Mouse (Mus musculus) limb, embryonic 13.5 days (tissue): Measurements from ENCODE around the gene Mrpl9. TPM values are rescaled to one million over a fixed set of nuclear protein-coding genes. Genes with fewer than 3 reads are reported as not detected.

Experiments
- ATAC-seq: fragments of 200-750 bp; cut with Nextera tagmentation; 2 replicates; pipeline ENCODE4 v1.8.0; 2017; ENCODE audit warnings: low read depth, moderate number of reproducible peaks, moderate TSS enrichment; ENCODE audit not compliant: low FRiP score
- H3K27ac ChIP-seq: fragments of 300-500 bp; sonication (generic); 2 replicates; pipeline ENCODE4 v1.5.1; 2015; ENCODE audit warnings: inconsistent platforms, mild to moderate bottlenecking, moderate library complexity
- H3K27me3 ChIP-seq: fragments of 300-500 bp; sonication (generic); 2 replicates; pipeline ENCODE4 v1.6.1; 2015; ENCODE audit warnings: mild to moderate bottlenecking, inconsistent platforms
- H3K36me3 ChIP-seq: fragments of 300-500 bp; sonication (generic); 2 replicates; pipeline ENCODE4 v1.6.1; 2015; ENCODE audit warnings: inconsistent platforms, mild to moderate bottlenecking, moderate library complexity
- H3K4me1 ChIP-seq: fragments of 300-500 bp; sonication (generic); 2 replicates; pipeline ENCODE4 v1.6.1; 2015; ENCODE audit warnings: inconsistent platforms
- H3K4me2 ChIP-seq: fragments of 300-500 bp; sonication (generic); replicated peaks from 2 replicates; pipeline ENCODE4 v1.6.1; 2015; ENCODE audit warnings: inconsistent platforms, mild to moderate bottlenecking, moderate library complexity
- H3K4me3 ChIP-seq: fragments of 300-500 bp; sonication (generic); 2 replicates; pipeline ENCODE4 v1.5.1; 2015; ENCODE audit warnings: moderate library complexity, mild to moderate bottlenecking, inconsistent platforms
- H3K9ac ChIP-seq: fragments of 300-500 bp; sonication (generic); 2 replicates; pipeline ENCODE4 v1.6.1; 2015; ENCODE audit warnings: mild to moderate bottlenecking, inconsistent platforms
- H3K9me3 ChIP-seq: fragments of 300-500 bp; sonication (generic); 2 replicates; pipeline ENCODE4 v1.6.1; 2016; ENCODE audit warnings: inconsistent platforms
- WGBS: fragments of 180-500 bp; shearing (Covaris S2); methylation state at CpG from one replicate; pipeline ENCODE4 v1.1.7; 2015; 5-methylcytosine and 5-hydroxymethylcytosine counted together
- polyA plus RNA-seq: library from polyadenylated mRNA; unstranded; fragments of >200 nt; fragmentation: Nextera tagmentation; extraction: Ambion mirVana; gene quantifications from 2 replicates; pipeline ENCODE4 v1.2.1, GENCODE M21; 2015

Mrpl9 gene
- polyA plus RNA-seq, 1 experiment from 2014 or later, result 67.0 TPM

DNA sequence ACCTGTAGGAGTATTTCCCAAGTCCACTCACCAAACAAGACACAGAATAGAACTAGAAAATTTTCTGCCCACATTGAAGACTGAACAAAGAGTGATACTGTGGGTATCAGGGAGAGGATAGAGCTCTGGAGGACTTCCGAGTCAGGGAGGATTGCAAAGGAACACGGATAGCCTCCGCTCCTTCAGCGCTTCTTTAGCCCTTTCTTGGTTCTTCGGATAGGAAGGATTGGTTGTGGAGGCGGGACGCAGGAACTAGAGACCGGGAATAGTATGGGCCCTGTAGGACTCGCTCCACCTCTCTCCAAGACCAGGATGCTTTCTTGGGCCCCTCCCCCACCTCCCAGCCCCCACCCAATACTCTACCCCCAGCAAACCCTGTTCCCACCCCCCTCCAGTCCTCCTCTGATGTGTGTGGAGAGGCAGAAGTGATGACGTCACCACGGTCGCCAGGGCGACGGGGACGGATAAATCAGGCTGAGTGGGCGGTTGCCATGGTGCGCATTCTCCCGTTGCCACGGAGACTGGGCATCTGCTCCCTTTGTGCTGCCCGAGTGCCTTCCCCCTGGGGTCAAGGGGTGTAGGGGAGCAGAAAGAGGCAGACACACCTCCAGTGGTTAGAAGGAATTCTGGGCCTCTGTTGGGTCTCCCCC lies 40.8 kb downstream of the Mrpl9 start:
- no peak for ATAC-seq
- Histone ChIP-seq H3K9ac (no peak overlapping the region), H3K27me3 (peaks cover 30% of the 10 kb centered on the region), H3K36me3 (no peaks in the 10 kb centered on the region), H3K4me1 (peaks cover 6% of the 10 kb centered on the region), H3K27ac (no peak overlapping the region), H3K4me3 (no peak overlapping the region), H3K9me3 (no peaks in the 10 kb centered on the region), H3K4me2 (no peak overlapping the region)
- 24% methylated on average over 20 of the region's 20 CpGs for WGBS

- no peak for ATAC-seq
- H3K4me3 ChIP-seq, result no peak overlapping the region
- H3K27ac ChIP-seq, result no peak overlapping the region
- peaks cover 6% of the 10 kb centered on the region for H3K4me1 ChIP-seq
- no peak overlapping the region for H3K4me2 ChIP-seq
- no peaks in the 10 kb centered on the region for H3K9me3 ChIP-seq
- H3K36me3 ChIP-seq, result peaks cover 6% of the 10 kb centered on the region; the same call in 1 of the 2 replicates
- H3K27me3 ChIP-seq, result peaks cover 10% of the 10 kb centered on the region
- WGBS, result 60% methylated on average over 7 of the region's 7 CpGs
- H3K9ac ChIP-seq, result no peak overlapping the region
These were observed 42.8 kb downstream of the Mrpl9 start for GRCm38 (mm10) chr3:94485922-94486321.

- H3K4me2 ChIP-seq, result no peak overlapping the region
- H3K36me3 ChIP-seq, result peaks cover 7% of the 10 kb centered on the region; the same call in 1 of the 2 replicates
- no peak for ATAC-seq
- H3K27me3 ChIP-seq, result no peaks in the 10 kb centered on the region; the same call in 1 of the 2 replicates
- no peak overlapping the region for H3K27ac ChIP-seq
- WGBS, result 76% methylated on average over 6 of the region's 6 CpGs
- H3K4me3 ChIP-seq, result no peak overlapping the region
- H3K9me3 ChIP-seq, result no peaks in the 10 kb centered on the region
- peaks cover 6% of the 10 kb centered on the region for H3K4me1 ChIP-seq
- no peak overlapping the region for H3K9ac ChIP-seq
These were observed 44.5 kb downstream of the Mrpl9 start for GRCm38 (mm10) chr3:94487581-94487980.

DNA sequence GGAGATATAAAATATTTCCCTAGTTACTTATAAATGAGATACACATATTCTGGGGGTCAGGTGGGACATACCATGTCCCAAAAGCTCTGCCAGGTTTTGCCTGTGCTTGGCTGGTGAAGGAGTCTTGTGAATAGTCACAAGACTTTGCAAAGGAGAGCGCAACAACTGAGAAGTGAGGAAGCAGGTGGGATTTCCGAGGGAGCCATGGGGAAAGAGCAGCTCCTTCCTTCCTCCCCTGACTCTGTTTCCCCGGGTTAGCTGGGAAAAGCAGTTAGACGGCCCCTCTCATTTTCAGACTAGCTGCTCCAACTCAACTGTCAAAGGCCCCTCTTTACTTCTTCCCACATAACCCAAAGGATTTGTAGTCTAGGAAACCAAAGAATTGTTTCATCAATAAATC lies 54.0 kb downstream of the Mrpl9 start:
- Histone ChIP-seq H3K27ac (no peak overlapping the region), H3K9ac (no peak overlapping the region), H3K27me3 (no peaks in the 10 kb centered on the region), H3K4me3 (no peak overlapping the region), H3K9me3 (no peaks in the 10 kb centered on the region), H3K4me2 (no peak overlapping the region), H3K36me3 (peaks cover 72% of the 10 kb centered on the region), H3K4me1 (no peaks in the 10 kb centered on the region)
- ATAC-seq, result no peak
- WGBS, result 86% methylated on average over 4 of the region's 4 CpGs

Other genes starting within 250 kb of the Mrpl9 start
- not detected in 2 replicates for gene Gm5286, start 246.6 kb upstream of the Mrpl9 start, polyA plus RNA-seq
- gene Gm4778, start 179.3 kb upstream of the Mrpl9 start, polyA plus RNA-seq, result not detected in 2 replicates
- gene Them4, start 133.2 kb upstream of the Mrpl9 start, polyA plus RNA-seq, result 11.2 and 11.5 TPM in 2 replicates
- 2.3 and 2.4 TPM in 2 replicates for gene Them5, start 101.2 kb upstream of the Mrpl9 start, polyA plus RNA-seq
- 2.5 and 3.1 TPM in 2 replicates for gene C2cd4d, start 80.9 kb upstream of the Mrpl9 start, polyA plus RNA-seq
- 0.98 and 1.0 TPM in 2 replicates for gene Rorc, start 70.5 kb upstream of the Mrpl9 start, polyA plus RNA-seq
- 0.06 and 0.14 TPM in 2 replicates for gene Lingo4, start 44.8 kb upstream of the Mrpl9 start, polyA plus RNA-seq
- gene Tdrkh, start 30.0 kb upstream of the Mrpl9 start, polyA plus RNA-seq, result 8.4 and 8.9 TPM in 2 replicates
- 0.73 and 0.94 TPM in 2 replicates for gene Oaz3, start 597 bp downstream of the Mrpl9 start, polyA plus RNA-seq
- gene Celf3, start 35.0 kb downstream of the Mrpl9 start, polyA plus RNA-seq, result 2.4 and 3.7 TPM in 2 replicates
- gene Riiad1, start 37.0 kb downstream of the Mrpl9 start, polyA plus RNA-seq, result 1.8 and 2.0 TPM in 2 replicates
- gene Snx27, start 139.4 kb downstream of the Mrpl9 start, polyA plus RNA-seq, result 56.7 and 66.8 TPM in 2 replicates
- gene Gm10972, start 199.8 kb downstream of the Mrpl9 start, polyA plus RNA-seq, result not detected in 2 replicates
- gene Tuft1, start 215.6 kb downstream of the Mrpl9 start, polyA plus RNA-seq, result 4.9 and 5.3 TPM in 2 replicates